Mouse (Mus musculus): ENCODE results near the gene Rcan1. TPM values are rescaled to one million over a fixed set of nuclear protein-coding genes. Genes with fewer than 3 reads are reported as not detected.
"Not testable (repeated sequence)": the region's sequence is repeated elsewhere in the genome, so short reads cannot be mapped to it uniquely, and the experiment has no call there.

Gene Rcan1
- 33.4 and 33.9 TPM in 2 replicates for polyA plus RNA-seq (2015; fragmentation: Nextera tagmentation; extraction: Ambion mirVana)

DNA sequence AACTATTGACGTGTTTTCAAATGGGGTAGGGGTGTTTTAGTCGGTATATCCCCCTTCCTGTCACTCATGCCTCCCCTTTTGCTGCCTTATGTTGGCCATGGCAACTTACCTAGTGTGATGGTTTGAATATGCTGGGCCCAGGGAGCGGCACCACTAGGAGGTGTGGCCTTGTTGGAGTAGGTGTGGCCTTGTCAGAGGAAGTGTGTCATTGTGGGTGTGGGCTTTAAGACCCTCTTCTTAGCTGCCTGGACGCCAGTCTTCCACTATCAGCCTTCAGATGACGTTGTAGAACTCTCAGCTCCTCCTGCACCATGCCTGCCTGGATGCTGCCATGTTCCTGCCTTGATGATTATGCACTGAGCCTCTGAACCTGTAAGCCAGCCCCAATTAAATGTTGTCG is at the start of gene Rcan1:
TSS of gene Rcan1 (minus strand) at position 162 of the 400 bp plus-strand sequence.
- WGBS: 78% methylated on average over 6 of the region's 6 CpGs

DNA sequence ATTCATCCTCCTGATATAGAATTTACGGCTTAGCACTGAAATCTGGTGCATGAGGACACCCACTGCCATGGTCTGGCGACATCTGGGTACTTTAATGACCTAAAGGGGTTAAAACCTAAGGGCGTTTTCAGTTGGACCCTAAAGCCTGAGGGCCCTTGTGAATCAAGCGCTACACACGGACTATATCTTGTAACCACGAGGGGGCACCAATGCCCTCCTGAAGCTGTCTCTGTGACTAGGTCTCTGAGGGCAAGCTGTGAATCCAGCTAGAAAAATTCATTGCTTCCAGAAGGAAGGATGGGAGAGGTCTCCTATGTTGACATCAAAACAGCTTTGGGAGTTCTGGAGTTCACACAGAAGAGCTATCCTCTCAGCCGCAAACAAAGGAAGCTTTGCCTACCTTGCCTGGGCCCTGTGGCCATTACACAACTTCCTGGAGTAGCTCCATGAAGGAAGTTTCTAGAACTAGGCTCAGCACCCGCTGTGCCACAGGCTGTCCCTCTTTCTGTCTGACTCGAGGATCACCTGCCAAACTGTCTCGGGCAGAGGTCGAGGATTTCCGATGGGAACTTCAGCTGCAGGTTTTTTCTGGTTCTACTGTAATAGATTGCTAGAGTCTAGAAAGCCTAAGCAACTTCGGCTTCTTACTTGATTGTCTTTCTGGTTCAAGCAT is 49.3 kb upstream of the Rcan1 start:
- WGBS: 55% methylated on average over 13 of the region's 13 CpGs

More for the DNA sequence above, at the start of gene Rcan1:
- H3K4me2 ChIP-seq (replicated peaks; ENCODE audit: low read depth, low read length): no peak within 1 kb of the TSS
- H3K9ac ChIP-seq (replicated peaks; ENCODE audit: low read length): no peak within 1 kb of the TSS
- no peaks in the 10 kb centered on the region for H3K4me1 ChIP-seq (ENCODE audit: insufficient read depth, low read length)
- no peaks in the 10 kb centered on the region for H3K9me3 ChIP-seq (ENCODE audit: low read length)
- H3K36me3 ChIP-seq (ENCODE audit: insufficient read depth, low read length): no peaks in the 10 kb centered on the region
- H3K4me3 ChIP-seq (ENCODE audit: low read length): no peak within 1 kb of the TSS
- H3K27me3 ChIP-seq (ENCODE audit: insufficient read depth, low read length): no peaks in the 10 kb centered on the region
- no peak for ATAC-seq (ENCODE audit: low FRiP score, low TSS enrichment)
- no peak within 1 kb of the TSS for H3K27ac ChIP-seq (ENCODE audit: low read length)

DNA sequence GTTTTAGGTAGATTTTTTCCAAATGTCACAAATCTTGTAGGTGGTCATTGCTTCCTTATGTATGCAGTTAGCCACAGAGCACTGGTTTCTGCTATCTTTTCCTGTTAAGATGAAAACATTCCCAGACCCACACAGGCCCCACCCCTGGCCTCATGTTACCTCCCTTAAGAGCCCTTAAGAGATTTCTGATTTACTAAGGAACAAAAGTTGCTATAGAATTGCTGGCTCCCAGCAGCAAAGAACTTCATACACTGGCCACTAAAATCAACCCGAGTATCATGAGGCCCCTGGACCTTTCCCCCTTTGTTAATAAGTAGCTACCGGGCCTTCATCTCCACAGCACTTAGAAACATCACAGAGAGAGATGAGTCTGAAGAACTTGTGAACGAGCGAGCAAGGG is 48.1 kb upstream of the Rcan1 start:
- no peaks in the 10 kb centered on the region for H3K9me3 ChIP-seq (ENCODE audit: low read length)
- H3K27ac ChIP-seq (ENCODE audit: low read length): no peak overlapping the region
- H3K27me3 ChIP-seq (ENCODE audit: insufficient read depth, low read length): no peaks in the 10 kb centered on the region
- H3K9ac ChIP-seq (replicated peaks; ENCODE audit: low read length): no peak overlapping the region
- peaks cover 12% of the 10 kb centered on the region; the same call in 1 of the 2 replicates for H3K4me1 ChIP-seq (ENCODE audit: insufficient read depth, low read length)
- H3K4me3 ChIP-seq (ENCODE audit: low read length): no peak overlapping the region
- no peak overlapping the region for H3K4me2 ChIP-seq (replicated peaks; ENCODE audit: low read depth, low read length)
- WGBS: 35% methylated on average over 4 of the region's 4 CpGs
- peak; percentile 53; the same call in 1 of the 2 replicates for ATAC-seq (ENCODE audit: low FRiP score, low TSS enrichment)
- no peaks in the 10 kb centered on the region for H3K36me3 ChIP-seq (ENCODE audit: insufficient read depth, low read length)

More for the DNA sequence above, 49.3 kb upstream of the Rcan1 start:
- H3K9ac ChIP-seq (replicated peaks; ENCODE audit: low read length): no peak overlapping the region
- H3K9me3 ChIP-seq (ENCODE audit: low read length): no peaks in the 10 kb centered on the region
- no peaks in the 10 kb centered on the region for H3K27me3 ChIP-seq (ENCODE audit: insufficient read depth, low read length)
- H3K27ac ChIP-seq (ENCODE audit: low read length): no peak overlapping the region
- no peaks in the 10 kb centered on the region for H3K36me3 ChIP-seq (ENCODE audit: insufficient read depth, low read length)
- H3K4me3 ChIP-seq (ENCODE audit: low read length): no peak overlapping the region
- H3K4me2 ChIP-seq (replicated peaks; ENCODE audit: low read depth, low read length): no peak overlapping the region
- H3K4me1 ChIP-seq (ENCODE audit: insufficient read depth, low read length): peaks cover 12% of the 10 kb centered on the region; the same call in 1 of the 2 replicates
- no peak for ATAC-seq (ENCODE audit: low FRiP score, low TSS enrichment)

DNA sequence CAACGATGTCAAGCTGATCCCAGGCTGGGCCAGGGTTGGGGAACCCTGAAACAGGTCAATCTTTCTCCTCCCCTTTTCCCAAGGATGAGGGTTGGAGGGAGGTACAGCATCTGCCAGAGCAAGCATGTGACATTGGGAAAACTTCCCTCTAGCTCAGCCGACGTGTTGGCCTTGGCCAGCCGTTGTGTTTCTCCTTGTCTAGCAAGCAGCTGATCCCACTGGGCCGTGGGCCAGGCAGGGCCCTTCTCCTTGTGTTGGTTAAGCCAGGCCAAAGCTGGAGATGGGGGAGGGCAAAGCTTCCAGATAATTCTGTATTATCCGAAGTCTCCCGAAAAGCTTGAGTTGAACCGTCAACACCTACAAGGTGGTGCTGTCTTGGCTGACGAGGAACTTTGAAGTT is 45.5 kb upstream of the Rcan1 start:
- WGBS: 69% methylated on average over 9 of the region's 9 CpGs
- Histone ChIP-seq H3K4me2 (replicated peaks; ENCODE audit: low read depth, low read length) (no peak overlapping the region), H3K9ac (replicated peaks; ENCODE audit: low read length) (no peak overlapping the region), H3K27me3 (ENCODE audit: insufficient read depth, low read length) (no peaks in the 10 kb centered on the region), H3K4me1 (ENCODE audit: insufficient read depth, low read length) (peaks cover 12% of the 10 kb centered on the region), H3K4me3 (ENCODE audit: low read length) (no peak overlapping the region), H3K36me3 (ENCODE audit: insufficient read depth, low read length) (no peaks in the 10 kb centered on the region), H3K9me3 (ENCODE audit: low read length) (no peaks in the 10 kb centered on the region), H3K27ac (ENCODE audit: low read length) (no peak overlapping the region)
- ATAC-seq (ENCODE audit: low FRiP score, low TSS enrichment): no peak

DNA sequence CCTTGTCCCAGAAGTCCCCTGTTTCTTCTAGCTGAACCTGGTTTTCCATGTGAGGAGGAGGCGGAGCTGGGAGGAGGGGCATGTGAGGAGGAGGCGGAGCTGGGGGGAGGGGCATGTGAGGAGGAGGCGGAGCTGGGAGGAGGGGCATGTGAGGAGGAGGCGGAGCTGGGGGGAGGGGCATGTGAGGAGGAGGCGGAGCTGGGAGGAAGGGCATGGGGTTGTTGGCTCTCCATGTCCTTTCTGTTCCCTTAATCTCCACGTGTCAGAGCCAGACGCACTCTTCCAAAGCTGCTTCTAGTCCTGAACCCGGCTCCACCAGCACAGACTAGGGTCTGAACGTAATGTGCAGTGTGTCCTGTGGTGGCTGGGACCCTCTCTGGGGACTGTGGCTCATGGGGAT is 44.2 kb upstream of the Rcan1 start:
- not testable (repeated sequence) for H3K27ac ChIP-seq (ENCODE audit: low read length); H3K9ac ChIP-seq (replicated peaks; ENCODE audit: low read length); H3K4me3 ChIP-seq (ENCODE audit: low read length); H3K4me2 ChIP-seq (replicated peaks; ENCODE audit: low read depth, low read length); ATAC-seq (ENCODE audit: low FRiP score, low TSS enrichment); H3K9me3 ChIP-seq (ENCODE audit: low read length); H3K27me3 ChIP-seq (ENCODE audit: insufficient read depth, low read length); H3K36me3 ChIP-seq (ENCODE audit: insufficient read depth, low read length)
- WGBS: 86% methylated on average over 6 of the region's 9 CpGs
- H3K4me1 ChIP-seq (ENCODE audit: insufficient read depth, low read length): peaks cover 12% of the 10 kb centered on the region

DNA sequence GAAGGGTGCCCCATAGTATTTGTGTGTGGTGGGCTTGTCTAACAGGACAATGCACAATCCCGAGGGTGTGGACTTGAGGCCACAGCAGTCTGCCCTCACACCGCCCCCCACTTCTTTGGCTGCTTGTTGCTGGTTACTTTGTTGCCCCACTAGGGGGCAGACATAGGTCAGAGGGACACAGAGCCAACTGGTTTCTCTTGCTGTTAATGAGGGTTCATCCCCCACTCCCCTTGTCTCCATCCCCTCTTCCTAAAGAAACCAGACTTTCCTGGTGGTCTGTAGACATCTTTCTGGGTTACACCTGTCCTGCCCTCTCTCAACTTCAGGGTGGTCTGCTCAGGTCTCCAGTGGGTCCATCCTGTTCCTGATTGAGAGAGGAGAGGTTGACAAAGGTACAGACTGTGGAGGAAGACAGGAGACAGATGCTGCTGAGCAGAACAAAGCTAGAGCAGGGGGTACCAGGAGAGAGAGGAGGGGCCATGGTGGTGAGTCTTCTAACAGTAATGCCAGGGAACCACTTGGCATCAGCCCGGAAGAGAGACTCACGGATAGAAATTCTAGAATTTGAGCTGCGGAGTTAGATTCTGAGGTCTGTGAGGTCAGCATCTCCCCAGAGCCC is 41.2 kb upstream of the Rcan1 start:
- Histone ChIP-seq H3K4me2 (replicated peaks; ENCODE audit: low read depth, low read length) (no peak overlapping the region), H3K9ac (replicated peaks; ENCODE audit: low read length) (no peak overlapping the region), H3K27me3 (ENCODE audit: insufficient read depth, low read length) (no peaks in the 10 kb centered on the region), H3K4me3 (ENCODE audit: low read length) (no peak overlapping the region), H3K27ac (ENCODE audit: low read length) (no peak overlapping the region), H3K36me3 (ENCODE audit: insufficient read depth, low read length) (no peaks in the 10 kb centered on the region), H3K4me1 (ENCODE audit: insufficient read depth, low read length) (no peaks in the 10 kb centered on the region; the same call in 1 of the 2 replicates), H3K9me3 (ENCODE audit: low read length) (no peaks in the 10 kb centered on the region)
- ATAC-seq (ENCODE audit: low FRiP score, low TSS enrichment): no peak
- 60% methylated on average over 5 of the region's 5 CpGs for WGBS

DNA sequence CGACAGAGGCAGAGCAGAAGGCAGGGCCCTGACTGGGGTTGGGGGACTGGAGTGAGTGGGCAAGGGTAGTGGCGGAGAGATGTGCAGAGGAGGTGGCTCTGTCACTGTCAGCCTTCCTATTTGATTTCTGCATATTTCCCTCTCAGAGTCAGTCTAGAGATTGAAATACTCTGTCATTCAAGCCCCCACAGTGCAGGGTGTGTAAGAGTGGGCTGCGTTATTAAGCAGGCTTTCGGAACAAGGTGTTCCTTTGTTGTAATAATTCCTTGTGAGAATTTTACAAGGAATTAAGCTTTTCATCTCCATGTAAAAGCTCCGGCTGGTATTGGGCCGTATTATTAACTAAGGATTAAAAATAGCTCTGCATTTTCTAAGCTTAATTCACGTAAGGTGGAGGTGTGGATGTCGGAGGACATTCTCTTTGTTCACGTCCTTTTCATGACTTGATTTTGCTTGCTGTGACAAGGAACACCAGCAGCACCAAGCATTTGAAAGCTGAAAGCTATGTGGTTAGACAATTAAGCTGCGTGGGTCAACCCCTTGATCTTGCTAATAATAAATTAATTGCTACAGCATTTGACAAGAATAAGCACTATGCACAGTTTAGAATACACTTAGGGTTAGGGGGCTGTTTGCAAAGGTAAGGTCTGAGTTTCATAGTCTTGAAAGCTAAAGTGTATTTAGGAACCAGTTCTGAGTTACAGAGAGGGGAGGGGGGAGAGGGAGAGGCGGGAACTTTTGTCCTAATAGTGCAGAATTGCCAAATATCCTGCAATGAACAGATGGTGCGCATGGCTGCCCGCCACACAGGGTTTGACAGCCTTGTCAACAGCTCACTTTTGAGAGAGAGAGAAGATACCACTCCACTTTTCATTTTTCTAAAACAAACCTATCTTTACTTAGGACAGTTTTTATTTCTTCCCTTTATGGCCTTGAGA is 40.4 kb upstream of the Rcan1 start:
- no peak for ATAC-seq (ENCODE audit: low FRiP score, low TSS enrichment)
- Histone ChIP-seq H3K4me3 (ENCODE audit: low read length) (no peak overlapping the region), H3K9ac (replicated peaks; ENCODE audit: low read length) (no peak overlapping the region), H3K9me3 (ENCODE audit: low read length) (no peaks in the 10 kb centered on the region), H3K36me3 (ENCODE audit: insufficient read depth, low read length) (no peaks in the 10 kb centered on the region), H3K27ac (ENCODE audit: low read length) (no peak overlapping the region), H3K4me2 (replicated peaks; ENCODE audit: low read depth, low read length) (no peak overlapping the region), H3K4me1 (ENCODE audit: insufficient read depth, low read length) (no peaks in the 10 kb centered on the region; the same call in 1 of the 2 replicates), H3K27me3 (ENCODE audit: insufficient read depth, low read length) (no peaks in the 10 kb centered on the region)
- 72% methylated on average over 13 of the region's 13 CpGs for WGBS

DNA sequence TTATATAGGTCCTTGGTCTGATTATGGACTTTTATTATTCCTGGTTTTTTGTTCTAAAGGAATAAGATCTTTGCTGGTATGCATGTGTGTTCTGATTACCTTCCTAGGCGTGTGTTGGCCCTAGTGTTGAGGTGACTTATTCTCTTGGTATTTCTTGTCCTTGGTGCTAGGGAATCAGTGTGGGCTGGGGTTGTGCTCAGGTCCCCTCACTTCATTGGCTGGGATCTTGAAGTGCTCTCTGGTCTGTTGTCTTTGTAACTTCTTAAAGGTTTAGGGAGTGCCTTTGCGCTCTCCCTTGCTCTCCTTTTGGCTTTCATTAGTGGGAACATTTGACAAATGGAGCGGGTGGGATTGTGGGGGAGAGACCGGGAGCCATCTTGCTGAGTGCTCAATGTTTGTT is 36.9 kb upstream of the Rcan1 start:
- H3K36me3 ChIP-seq (ENCODE audit: insufficient read depth, low read length): no peaks in the 10 kb centered on the region
- WGBS: 65% methylated on average over 4 of the region's 4 CpGs
- no peak overlapping the region for H3K4me2 ChIP-seq (replicated peaks; ENCODE audit: low read depth, low read length)
- H3K9me3 ChIP-seq (ENCODE audit: low read length): no peaks in the 10 kb centered on the region
- H3K27ac ChIP-seq (ENCODE audit: low read length): no peak overlapping the region
- H3K4me1 ChIP-seq (ENCODE audit: insufficient read depth, low read length): no peaks in the 10 kb centered on the region; the same call in 1 of the 2 replicates
- ATAC-seq (ENCODE audit: low FRiP score, low TSS enrichment): no peak
- H3K4me3 ChIP-seq (ENCODE audit: low read length): no peak overlapping the region
- H3K27me3 ChIP-seq (ENCODE audit: insufficient read depth, low read length): no peaks in the 10 kb centered on the region
- no peak overlapping the region for H3K9ac ChIP-seq (replicated peaks; ENCODE audit: low read length)

DNA sequence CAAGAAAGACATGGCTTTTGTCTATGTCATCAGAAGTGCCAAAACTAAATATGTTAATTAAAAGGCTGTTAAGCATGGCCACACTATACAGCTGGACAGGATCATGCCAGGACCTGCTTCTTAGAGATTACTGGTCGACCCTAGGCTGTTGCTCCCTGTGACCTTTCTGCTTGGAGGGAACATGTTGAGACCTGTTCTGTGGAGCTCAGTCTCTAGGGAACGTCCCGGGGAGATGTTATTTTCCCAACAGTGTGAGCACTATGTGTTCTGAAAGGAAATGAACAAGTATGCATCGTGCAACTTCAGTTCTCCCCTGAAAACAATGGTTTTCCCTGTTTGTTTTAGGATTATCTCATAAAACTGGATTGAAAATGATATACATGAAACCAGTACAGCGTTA is 32.4 kb upstream of the Rcan1 start:
- H3K4me1 ChIP-seq (ENCODE audit: insufficient read depth, low read length): peaks cover 8% of the 10 kb centered on the region
- H3K27ac ChIP-seq (ENCODE audit: low read length): no peak overlapping the region
- H3K9me3 ChIP-seq (ENCODE audit: low read length): no peaks in the 10 kb centered on the region
- no peak overlapping the region for H3K4me3 ChIP-seq (ENCODE audit: low read length)
- no peak overlapping the region for H3K4me2 ChIP-seq (replicated peaks; ENCODE audit: low read depth, low read length)
- no peak overlapping the region for H3K9ac ChIP-seq (replicated peaks; ENCODE audit: low read length)
- no peaks in the 10 kb centered on the region for H3K36me3 ChIP-seq (ENCODE audit: insufficient read depth, low read length)
- 66% methylated on average over 5 of the region's 5 CpGs for WGBS
- peaks cover 24% of the 10 kb centered on the region for H3K27me3 ChIP-seq (ENCODE audit: insufficient read depth, low read length)
- no peak for ATAC-seq (ENCODE audit: low FRiP score, low TSS enrichment)
